ENCODE assay signal across 9 mouse cellular contexts in genomic region chr17:32162112-32162850, GRCm38 (mm10). TPM values are rescaled to one million over a fixed set of nuclear protein-coding genes. Genes with fewer than 3 reads are reported as not detected.
DNase-seq lines count a peak whose midpoint lies in the region; ATAC-seq and TF ChIP-seq lines count a peak whose summit lies in the region.
"Had no signal": no experiment of that assay in that cellular context is flagged by ENCODE, and none has a peak within 500 bp of the region (broad histone marks: within the 10 kb centered on the region; RNA-seq: fewer than 3 reads in every experiment).

No protein-coding gene starts in this region.

- H3K4me2 ChIP-seq in embryonic facial prominence, embryonic 13.5 days, result peak overlapping the region; percentile 93
- H3K4me2 ChIP-seq in midbrain, embryonic 16.5 days (ENCODE audit: low read length), result peak overlapping the region; percentile 72
- H3K4me2 ChIP-seq in stomach, postnatal 0 days (replicated peaks; ENCODE audit: low read depth), result peak overlapping the region; percentile 82

- H3K36me3 ChIP-seq in embryonic facial prominence, embryonic 13.5 days, result peaks cover 15% of the 10 kb centered on the region
- H3K36me3 ChIP-seq in heart, embryonic 10.5 days, result peaks cover 15% of the 10 kb centered on the region
- no peaks in the 10 kb centered on the region for H3K36me3 ChIP-seq in kidney, adult 2 months (ENCODE audit: control insufficient read depth, insufficient read depth, low read length)
- no peaks in the 10 kb centered on the region for H3K36me3 ChIP-seq in liver, adult 2 months (ENCODE audit: control insufficient read depth, insufficient read depth, low read length)
- H3K36me3 ChIP-seq in midbrain, embryonic 16.5 days (ENCODE audit: control insufficient read depth, insufficient read depth, low read length), result no peaks in the 10 kb centered on the region
- no peaks in the 10 kb centered on the region for H3K36me3 ChIP-seq in stomach, postnatal 0 days (ENCODE audit: control insufficient read depth, insufficient read depth, low read length)

- WGBS in embryonic facial prominence, embryonic 13.5 days, result 2% methylated on average over 58 of the region's 58 CpGs
- 2% methylated on average over 57 of the region's 58 CpGs for WGBS in heart, embryonic 10.5 days
- 2% methylated on average over 57 of the region's 58 CpGs for WGBS in kidney, adult 2 months
- WGBS in liver, adult 2 months, result 4% methylated on average over 58 of the region's 58 CpGs
- WGBS in midbrain, embryonic 16.5 days, result under 1% methylated on average over 54 of the region's 58 CpGs
- WGBS in stomach, postnatal 0 days, result 2% methylated on average over 57 of the region's 58 CpGs

- H3K27me3 ChIP-seq in embryonic facial prominence, embryonic 13.5 days, result no peaks in the 10 kb centered on the region
- H3K27me3 ChIP-seq in heart, embryonic 10.5 days (ENCODE audit: insufficient read depth, poor library complexity, severe bottlenecking), result peaks cover 23% of the 10 kb centered on the region; the same call in 1 of the 2 replicates
- no peaks in the 10 kb centered on the region for H3K27me3 ChIP-seq in kidney, adult 2 months (replicated peaks; ENCODE audit: control insufficient read depth, insufficient read depth, low read length)
- peaks cover 13% of the 10 kb centered on the region; the same call in 1 of the 2 replicates for H3K27me3 ChIP-seq in liver, adult 2 months (ENCODE audit: control insufficient read depth, insufficient read depth, low read length)
- no peaks in the 10 kb centered on the region for H3K27me3 ChIP-seq in midbrain, embryonic 16.5 days (ENCODE audit: control insufficient read depth, insufficient read depth, low read depth, low read length)
- H3K27me3 ChIP-seq in stomach, postnatal 0 days (ENCODE audit: control insufficient read depth, insufficient read depth, low read length), result no peaks in the 10 kb centered on the region

- peak overlapping the region; percentile 51 for H3K4me3 ChIP-seq in embryonic facial prominence, embryonic 13.5 days
- peak overlapping the region; percentile 66 for H3K4me3 ChIP-seq in heart, embryonic 10.5 days
- peak overlapping the region; percentile 50 for H3K4me3 ChIP-seq in kidney, adult 2 months (ENCODE audit: insufficient read depth, low read depth, low read length)
- H3K4me3 ChIP-seq in liver, adult 2 months (ENCODE audit: insufficient read depth, low read depth, low read length), result peak overlapping the region; percentile 14; the same call in 1 of the 2 replicates
- H3K4me3 ChIP-seq in midbrain, embryonic 16.5 days (ENCODE audit: low read depth, low read length), result peak overlapping the region; percentile 58
- peak overlapping the region; percentile 48 for H3K4me3 ChIP-seq in stomach, postnatal 0 days (ENCODE audit: low read depth, low read length)

- peak; percentile 67 for TF ChIP-seq EP300 in stomach, postnatal 0 days (optimal IDR thresholded peaks at IDR 0.05)

- TF ChIP-seq POLR2A in kidney, adult 2 months (IDR thresholded peaks at IDR 0.05; ENCODE audit: low read depth, low read length), result no peak
- no peak for TF ChIP-seq POLR2A in liver, adult 2 months (IDR thresholded peaks at IDR 0.05; ENCODE audit: extremely low read depth, insufficient read depth, low read length)

- peak; percentile 39; the same call in 1 of the 2 replicates for ATAC-seq in embryonic facial prominence, embryonic 13.5 days (ENCODE audit: insufficient number of reproducible peaks, insufficient read depth, low FRiP score, low TSS enrichment, low read depth)
- ATAC-seq in midbrain, embryonic 16.5 days, result peak; percentile 66
- ATAC-seq in stomach, postnatal 0 days (ENCODE audit: low FRiP score, low TSS enrichment), result peak; percentile 87

- H3K9me3 ChIP-seq in embryonic facial prominence, embryonic 13.5 days, result no peaks in the 10 kb centered on the region
- H3K9me3 ChIP-seq in heart, embryonic 10.5 days, result no peaks in the 10 kb centered on the region
- H3K9me3 ChIP-seq in midbrain, embryonic 16.5 days (replicated peaks; ENCODE audit: control insufficient read depth, low read length, poor library complexity, severe bottlenecking), result no peaks in the 10 kb centered on the region
- H3K9me3 ChIP-seq in stomach, postnatal 0 days (ENCODE audit: control insufficient read depth, low read length), result no peaks in the 10 kb centered on the region

- H3K27ac ChIP-seq in embryonic facial prominence, embryonic 13.5 days, result no peak overlapping the region; the same call in 1 of the 2 replicates
- H3K27ac ChIP-seq in heart, embryonic 10.5 days, result peak overlapping the region; percentile 48
- peak overlapping the region; percentile 42 for H3K27ac ChIP-seq in kidney, adult 2 months (ENCODE audit: insufficient read depth, low read depth, low read length)
- H3K27ac ChIP-seq in liver, adult 2 months (replicated peaks; ENCODE audit: insufficient read depth, low read depth, low read length), result no peak overlapping the region
- H3K27ac ChIP-seq in midbrain, embryonic 16.5 days (ENCODE audit: low read length), result peak overlapping the region; percentile 67
- peak overlapping the region; percentile 85 for H3K27ac ChIP-seq in stomach, postnatal 0 days (replicated peaks)
- H3K27ac ChIP-seq: macrophage had no signal

- peaks cover 43% of the 10 kb centered on the region for H3K4me1 ChIP-seq in embryonic facial prominence, embryonic 13.5 days
- H3K4me1 ChIP-seq in heart, embryonic 10.5 days, result peaks cover 34% of the 10 kb centered on the region
- no peaks in the 10 kb centered on the region for H3K4me1 ChIP-seq in kidney, adult 2 months (ENCODE audit: control insufficient read depth, insufficient read depth, low read length)
- H3K4me1 ChIP-seq in liver, adult 2 months (ENCODE audit: control insufficient read depth, insufficient read depth, low read length), result no peaks in the 10 kb centered on the region; the same call in 1 of the 2 replicates
- peaks cover 20% of the 10 kb centered on the region for H3K4me1 ChIP-seq in midbrain, embryonic 16.5 days (ENCODE audit: control insufficient read depth, insufficient read depth, low read length)
- peaks cover 4% of the 10 kb centered on the region; the same call in 1 of the 2 replicates for H3K4me1 ChIP-seq in stomach, postnatal 0 days (replicated peaks; ENCODE audit: control insufficient read depth, insufficient read depth)

- DNase-seq in adrenal gland, adult 18-20 months (ENCODE audit: low spot score in 2 of 2), result peak; percentile 49 to 71
- no peak for DNase-seq in adrenal gland, adult 8-10 months
- peak; percentile 81 for DNase-seq in heart, embryonic 10.5 days (ENCODE audit: low spot score)
- peak; percentile 67 for DNase-seq in kidney, adult 2 months
- no peak for DNase-seq in liver, adult 2 months (ENCODE audit: extremely low read depth, low read depth, low spot score)
- peak; percentile 94 for DNase-seq in stomach, postnatal 0 days (ENCODE audit: low spot score)

- peak overlapping the region; percentile 70 for H3K9ac ChIP-seq in embryonic facial prominence, embryonic 13.5 days
- no peak overlapping the region for H3K9ac ChIP-seq in liver, adult 2 months (ENCODE audit: low read depth, low read length)
- peak overlapping the region; percentile 70 for H3K9ac ChIP-seq in midbrain, embryonic 16.5 days (ENCODE audit: low read depth, low read length)
- peak overlapping the region; percentile 54 for H3K9ac ChIP-seq in stomach, postnatal 0 days (ENCODE audit: low read length)

- peak; percentile 60 for TF ChIP-seq CTCF in kidney, adult 2 months (conservative IDR thresholded peaks at IDR 0.05; ENCODE audit: insufficient read depth, insufficient read length, low read depth, low read length)
- TF ChIP-seq CTCF in liver, adult 2 months (IDR thresholded peaks at IDR 0.05; ENCODE audit: low read depth, low read length), result peak; percentile 74
- TF ChIP-seq CTCF in stomach, postnatal 0 days (IDR thresholded peaks at IDR 0.05; ENCODE audit: low read depth), result peak; percentile 84

- H3K79me2 ChIP-seq in liver, adult 2 months (ENCODE audit: control insufficient read depth, insufficient read depth, low read length), result no peaks in the 10 kb centered on the region

RNA-seq across cellular contexts. Expression of gene Notch3, which starts 4.4 kb away (rescaled TPM):
- total RNA-seq in adrenal gland, adult 18-20 months (2021), result 1 to 10 TPM; 5.2 to 8.8 TPM
- 10 to 100 TPM in 1 of 4 experiments, 1 to 10 TPM in 3; 5.7 to 10.7 (median 7.3) TPM for total RNA-seq in adrenal gland, adult 8-10 months (2022)
- polyA plus RNA-seq in embryonic facial prominence, embryonic 13.5 days (2015; fragmentation: Nextera tagmentation; extraction: Ambion mirVana), result 16.1 and 16.8 TPM in 2 replicates
- 5.7 and 13.7 TPM in 2 replicates for polyA plus RNA-seq in heart, embryonic 10.5 days (2016; fragmentation: Nextera tagmentation; extraction: Ambion mirVana)
- polyA plus RNA-seq in kidney, adult 2 months (2012; rRNA removed), result 12.0 and 16.9 TPM in 2 replicates
- 0.55 and 1.0 TPM in 2 replicates for total RNA-seq in liver, adult 2 months (2014; rRNA removed)
- 1.3 TPM in 2 replicates for polyA plus RNA-seq in liver, adult 2 months (2012; rRNA removed)
- polyA plus RNA-seq in midbrain, embryonic 16.5 days (2015; fragmentation: Nextera tagmentation; extraction: Ambion mirVana), result 6.9 TPM in 2 replicates
- polyA plus RNA-seq in stomach, postnatal 0 days (2015; fragmentation: Nextera tagmentation; extraction: Ambion mirVana), result 3.9 and 4.0 TPM in 2 replicates
- polyA plus RNA-seq: macrophage had no signal

RNA-seq across cellular contexts. Expression of gene Ephx3, which starts 27.1 kb away (rescaled TPM):
- under 1 TPM in 1 of 2 experiments, not detected in 1; 0.19 TPM for total RNA-seq in adrenal gland, adult 18-20 months (2021)
- total RNA-seq in adrenal gland, adult 8-10 months (2022), result under 1 TPM; 0.13 to 0.43 (median 0.31) TPM
- 0.77 and 1.1 TPM in 2 replicates for polyA plus RNA-seq in embryonic facial prominence, embryonic 13.5 days (2015; fragmentation: Nextera tagmentation; extraction: Ambion mirVana)
- not detected in 2 replicates for polyA plus RNA-seq in heart, embryonic 10.5 days (2016; fragmentation: Nextera tagmentation; extraction: Ambion mirVana)
- polyA plus RNA-seq in kidney, adult 2 months (2012; rRNA removed), result 1.3 TPM in 2 replicates
- total RNA-seq in liver, adult 2 months (2014; rRNA removed), result 0.07 and 0.09 TPM in 2 replicates
- polyA plus RNA-seq in liver, adult 2 months (2012; rRNA removed), result 0.21 and 0.22 TPM in 2 replicates
- polyA plus RNA-seq in midbrain, embryonic 16.5 days (2015; fragmentation: Nextera tagmentation; extraction: Ambion mirVana), result 0.09 and 0.24 TPM in 2 replicates
- 45.6 and 48.8 TPM in 2 replicates for polyA plus RNA-seq in stomach, postnatal 0 days (2015; fragmentation: Nextera tagmentation; extraction: Ambion mirVana)
- polyA plus RNA-seq: macrophage had no signal

Comparison
In these comparisons a context has a peak if more than half of its experiments do, and no peak if none do; other contexts are left out.
1. DNase-seq: peak in adrenal gland, adult 18-20 months (2 of 2), heart, embryonic 10.5 days (single experiment), kidney, adult 2 months (single experiment) and stomach, postnatal 0 days (single experiment); none in adrenal gland, adult 8-10 months (single experiment) and liver, adult 2 months (single experiment).
2. H3K27ac ChIP-seq: peak in heart, embryonic 10.5 days (single experiment), kidney, adult 2 months (single experiment), midbrain, embryonic 16.5 days (single experiment) and stomach, postnatal 0 days (single experiment); none in embryonic facial prominence, embryonic 13.5 days (single experiment) and liver, adult 2 months (single experiment).
3. H3K4me3 ChIP-seq: peak in every context shown above with its lines; median percentile 66 in heart, embryonic 10.5 days; 58 in midbrain, embryonic 16.5 days; 51 in embryonic facial prominence, embryonic 13.5 days; 50 in kidney, adult 2 months; 48 in stomach, postnatal 0 days; 14 in liver, adult 2 months.
4. RNA of gene Ephx3, which starts 27.1 kb away (polyA plus RNA-seq): 45.6 to 48.8 TPM in stomach, postnatal 0 days; 1.3 TPM in kidney, adult 2 months, 0.77 to 1.1 TPM in embryonic facial prominence, embryonic 13.5 days, 0.09 to 0.24 TPM in midbrain, embryonic 16.5 days, 0.21 to 0.22 TPM in liver, adult 2 months and not detected in heart, embryonic 10.5 days; every median in the first group is over 10 times any median in the second.
5. Peak in every context shown above with its lines, with median percentiles within 50 percentile points of each other: ATAC-seq, H3K4me2 ChIP-seq and CTCF ChIP-seq.